Mouse (Mus musculus) kidney, postnatal 0 days (tissue): ENCODE measurements around the gene Gm44502. TPM values are rescaled to one million over a fixed set of nuclear protein-coding genes. Genes with fewer than 3 reads are reported as not detected.

ENCODE experiments used
- ATAC-seq: fragments of 200-750 bp; cut with Nextera tagmentation; replicated peaks from 2 replicates; pipeline ENCODE4 v1.8.0; 2017; ENCODE audit warnings: low read depth, moderate number of reproducible peaks, moderate TSS enrichment, moderate library complexity; ENCODE audit not compliant: low FRiP score
- DNase-seq: peaks from one replicate; pipeline ENCODE4 v3.0.0-alpha.2; 2016; ENCODE audit warnings: low spot score
- H3K27ac ChIP-seq: fragments of 300-500 bp; sonication (generic); 2 replicates; pipeline ENCODE4 v1.5.1; 2014; ENCODE audit warnings: mild to moderate bottlenecking
- H3K27me3 ChIP-seq: fragments of 300-500 bp; sonication (generic); 2 replicates; pipeline ENCODE4 v1.6.1; 2014; ENCODE audit warnings: low read length, mixed read lengths; ENCODE audit not compliant: insufficient read depth
- H3K36me3 ChIP-seq: fragments of 300-500 bp; sonication (generic); 2 replicates; pipeline ENCODE4 v1.6.1; 2014; ENCODE audit warnings: low read length, mixed read lengths; ENCODE audit not compliant: insufficient read depth
- H3K4me1 ChIP-seq: fragments of 300-500 bp; sonication (generic); replicated peaks from 2 replicates; pipeline ENCODE4 v1.6.1; 2014; ENCODE audit warnings: antibody characterized with exemption, low read length, mixed read lengths; ENCODE audit not compliant: insufficient read depth
- H3K4me2 ChIP-seq: fragments of 300-500 bp; sonication (generic); 2 replicates; pipeline ENCODE4 v1.6.1; 2014; ENCODE audit warnings: mild to moderate bottlenecking, low read length, moderate library complexity, mixed read lengths
- H3K4me3 ChIP-seq: fragments of 300-500 bp; sonication (generic); replicated peaks from 2 replicates; pipeline ENCODE4 v1.5.1; 2014; ENCODE audit warnings: low read depth, low read length
- H3K9ac ChIP-seq: fragments of 300-500 bp; sonication (generic); 2 replicates; pipeline ENCODE4 v1.6.1; 2014; ENCODE audit warnings: low read depth, low read length
- H3K9me3 ChIP-seq: fragments of 300-500 bp; sonication (generic); replicated peaks from 2 replicates; pipeline ENCODE4 v1.6.1; 2016; ENCODE audit warnings: low read length, inconsistent platforms, mixed read lengths
- CTCF ChIP-seq: IDR thresholded peaks from 2 replicates; pipeline ENCODE4 v1.5.1; 2016; ENCODE audit warnings: antibody characterized with exemption, low read depth, mild to moderate bottlenecking, moderate library complexity
- WGBS: fragments of 180-500 bp; shearing (Covaris S2); extraction: QIAGEN DNeasy Blood & Tissue Kit; methylation state at CpG from one replicate; pipeline ENCODE4 v1.1.7; 2014; 5-methylcytosine and 5-hydroxymethylcytosine counted together
- polyA plus RNA-seq: library from polyadenylated mRNA; unstranded; fragments of >200 nt; fragmentation: Nextera tagmentation; extraction: Ambion mirVana; gene quantifications from 2 replicates; pipeline ENCODE4 v1.2.1, GENCODE M21; 2015

Gm44502 gene
- polyA plus RNA-seq, 1 experiment from 2014 or later = not detected

DNA sequence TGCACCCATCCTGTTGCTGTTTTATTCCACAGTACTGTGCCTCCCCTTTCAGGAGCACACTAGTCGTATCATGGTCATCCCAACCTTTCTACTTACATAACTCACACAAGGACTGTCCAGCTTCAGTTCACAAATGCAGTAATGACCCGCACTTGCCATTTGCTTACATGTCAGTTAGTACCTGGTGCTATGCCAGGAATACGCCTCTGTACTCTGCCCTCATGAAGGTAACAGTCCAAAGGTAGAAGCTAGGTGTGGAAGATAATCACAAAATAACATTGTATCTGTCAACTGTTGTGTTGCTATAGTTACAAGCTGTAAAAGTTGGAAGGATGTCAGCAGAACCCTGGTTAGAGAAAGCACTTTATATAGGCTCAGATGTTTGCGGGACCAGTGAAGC is 32.6 kb downstream of the Gm44502 start:
- Histone ChIP-seq H3K4me2 (no peak overlapping the region), H3K36me3 (no peaks in the 10 kb centered on the region), H3K4me3 (no peak overlapping the region), H3K4me1 (no peaks in the 10 kb centered on the region), H3K27me3 (no peaks in the 10 kb centered on the region), H3K9ac (no peak overlapping the region), H3K27ac (no peak overlapping the region), H3K9me3 (no peaks in the 10 kb centered on the region)
- DNase-seq (no peak), ATAC-seq (no peak)
- WGBS = 88% methylated on average over 4 of the region's 4 CpGs
- TF ChIP-seq CTCF = no peak

DNA sequence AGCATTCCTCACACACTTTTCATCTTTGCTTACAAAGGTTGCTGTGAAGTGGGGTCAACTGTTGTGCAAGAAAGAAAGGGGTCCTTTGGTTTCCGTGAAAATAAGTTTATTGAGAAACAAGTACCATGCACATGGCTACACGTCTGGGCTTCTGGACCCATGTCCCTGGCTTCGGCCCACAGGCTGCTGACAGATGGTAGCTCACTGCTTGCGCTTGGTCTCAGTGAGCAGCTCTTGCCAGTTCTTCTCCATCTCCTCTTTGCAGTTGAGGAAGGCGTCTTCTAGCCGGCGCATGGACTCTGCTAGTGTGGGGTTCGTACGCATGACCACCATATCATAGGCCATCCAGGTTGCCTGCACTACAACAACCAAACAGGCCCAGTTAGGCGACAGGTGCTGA is 39.4 kb downstream of the Gm44502 start:
- H3K4me2 ChIP-seq = no peak overlapping the region
- H3K36me3 ChIP-seq = no peaks in the 10 kb centered on the region
- WGBS = 94% methylated on average over 10 of the region's 10 CpGs
- H3K9me3 ChIP-seq = no peaks in the 10 kb centered on the region
- no peak overlapping the region for H3K9ac ChIP-seq
- ATAC-seq (no peak), DNase-seq (no peak)
- H3K27me3 ChIP-seq = no peaks in the 10 kb centered on the region
- H3K4me3 ChIP-seq = no peak overlapping the region
- no peak overlapping the region for H3K27ac ChIP-seq
- no peak for TF ChIP-seq CTCF
- H3K4me1 ChIP-seq = no peaks in the 10 kb centered on the region

GRCm38 (mm10) chr15:89387127-89387526 is 42.4 kb downstream of the Gm44502 start:
- no peak overlapping the region for H3K4me2 ChIP-seq

GRCm38 (mm10) chr15:89384617-89385016 is 44.9 kb downstream of the Gm44502 start, which contains the start of gene Klhdc7b:
Gene Klhdc7b, plus strand, starts transcription at chr15:89384917.
- Histone ChIP-seq H3K4me3 (no peak within 1 kb of the TSS), H3K36me3 (no peaks in the 10 kb centered on the region), H3K9me3 (no peaks in the 10 kb centered on the region), H3K4me1 (0 out of 2 replicates have a peak, but pooled peaks cover under 1% of the 10 kb centered on the region), H3K27ac (no peak within 1 kb of the TSS), H3K4me2 (no peak within 1 kb of the TSS), H3K27me3 (peaks cover 8% of the 10 kb centered on the region), H3K9ac (no peak within 1 kb of the TSS)
- no peak for TF ChIP-seq CTCF
- WGBS = 87% methylated on average over 7 of the region's 7 CpGs
- ATAC-seq (no peak), DNase-seq (no peak)

More at GRCm38 (mm10) chr15:89387127-89387526, 42.4 kb downstream of the Gm44502 start:
- DNase-seq (no peak), ATAC-seq (no peak)
- Histone ChIP-seq H3K4me1 (no peaks in the 10 kb centered on the region), H3K9me3 (no peaks in the 10 kb centered on the region), H3K27me3 (no peaks in the 10 kb centered on the region), H3K36me3 (no peaks in the 10 kb centered on the region), H3K4me3 (no peak overlapping the region), H3K27ac (no peak overlapping the region), H3K9ac (no peak overlapping the region)
- no peak for TF ChIP-seq CTCF
- WGBS = 31% methylated on average over 12 of the region's 12 CpGs

GRCm38 (mm10) chr15:89379429-89379828 is 50.1 kb downstream of the Gm44502 start:
- H3K27me3 ChIP-seq = peaks cover 36% of the 10 kb centered on the region
- WGBS = 13% methylated on average over 10 of the region's 10 CpGs
- peaks cover 19% of the 10 kb centered on the region for H3K4me1 ChIP-seq
- TF ChIP-seq CTCF = no peak
- H3K27ac ChIP-seq = no peak overlapping the region
- DNase-seq (no peak), ATAC-seq (no peak)
- H3K4me2 ChIP-seq = peak overlapping the region; percentile 62
- H3K9ac ChIP-seq = no peak overlapping the region
- H3K9me3 ChIP-seq = no peaks in the 10 kb centered on the region
- no peaks in the 10 kb centered on the region for H3K36me3 ChIP-seq
- H3K4me3 ChIP-seq = peak overlapping the region; percentile 39

DNA sequence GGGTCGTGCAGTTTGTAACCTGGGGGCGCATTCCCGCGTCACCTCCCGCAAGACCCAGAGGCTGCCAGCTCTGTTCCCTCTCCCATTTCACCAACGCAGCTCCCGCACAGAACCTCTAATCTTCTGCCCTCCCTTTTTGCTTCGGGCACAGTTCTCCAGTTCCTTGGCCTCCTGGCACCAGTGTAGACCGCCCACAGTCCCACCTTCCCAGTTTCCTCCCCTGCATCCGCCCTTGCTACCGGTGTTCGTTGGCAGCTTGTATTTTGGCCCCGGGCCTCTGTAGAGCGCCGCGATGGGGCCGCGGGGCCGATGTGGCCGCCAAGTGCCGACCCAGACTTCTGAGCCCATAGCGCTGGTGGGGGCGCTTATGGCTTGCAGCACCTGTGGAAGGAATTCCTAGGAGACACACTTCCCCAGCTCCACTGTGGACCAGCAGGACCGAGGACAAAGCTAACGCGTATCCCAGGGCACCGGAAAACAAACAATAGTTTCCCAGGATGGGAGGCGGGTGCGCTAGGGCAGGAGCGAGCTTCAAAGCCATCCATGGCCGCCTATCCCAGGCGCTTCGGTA is 50.6 kb downstream of the Gm44502 start, which contains the start of gene Odf3b:
Gene Odf3b (minus strand): TSS at position 452 of the 571 bp plus-strand sequence.
- H3K4me1 ChIP-seq = peaks cover 24% of the 10 kb centered on the region
- no peak within 1 kb of the TSS for H3K27ac ChIP-seq
- no peak for TF ChIP-seq CTCF
- H3K27me3 ChIP-seq = peaks cover 36% of the 10 kb centered on the region
- H3K9me3 ChIP-seq = no peaks in the 10 kb centered on the region
- H3K4me2 ChIP-seq = peak within 1 kb of the TSS; percentile 62
- WGBS = 1% methylated on average over 30 of the region's 33 CpGs
- H3K9ac ChIP-seq = peak within 1 kb of the TSS; percentile 24
- no peaks in the 10 kb centered on the region for H3K36me3 ChIP-seq
- ATAC-seq (no peak), DNase-seq (peak; percentile 44)
- peak within 1 kb of the TSS; percentile 39 for H3K4me3 ChIP-seq
